Mouse (Mus musculus): ENCODE measurements around the gene Il12b. TPM values are rescaled to one million over a fixed set of nuclear protein-coding genes. Genes with fewer than 3 reads are reported as not detected.

Gene Il12b
- polyA plus RNA-seq (2015; fragmentation: Nextera tagmentation; extraction: Ambion mirVana) = not detected in 2 replicates

DNA sequence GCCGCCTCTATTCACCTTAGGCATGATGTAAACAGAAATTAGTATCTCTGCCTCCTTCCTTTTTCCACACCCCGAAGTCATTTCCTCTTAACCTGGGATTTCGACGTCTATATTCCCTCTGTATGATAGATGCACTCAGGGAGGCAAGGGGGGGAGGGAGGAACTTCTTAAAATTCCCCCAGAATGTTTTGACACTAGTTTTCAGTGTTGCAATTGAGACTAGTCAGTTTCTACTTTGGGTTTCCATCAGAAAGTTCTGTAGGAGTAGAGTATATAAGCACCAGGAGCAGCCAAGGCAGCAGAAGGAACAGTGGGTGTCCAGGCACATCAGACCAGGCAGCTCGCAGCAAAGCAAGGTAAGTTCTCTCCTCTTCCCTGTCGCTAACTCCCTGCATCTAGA is at the start of gene Il12b:
Gene Il12b (plus strand): TSS at position 301 of the 400 bp plus-strand sequence.
- no peak for ATAC-seq (replicated peaks; ENCODE audit: insufficient number of reproducible peaks, insufficient read depth, low FRiP score, low read depth)
- no peaks in the 10 kb centered on the region for H3K27me3 ChIP-seq
- H3K36me3 ChIP-seq = no peaks in the 10 kb centered on the region
- no peaks in the 10 kb centered on the region for H3K9me3 ChIP-seq (replicated peaks)
- peak within 1 kb of the TSS; percentile 44 for H3K4me3 ChIP-seq
- peak within 1 kb of the TSS; percentile 46; the same call in 1 of the 2 replicates for H3K9ac ChIP-seq
- peaks cover 19% of the 10 kb centered on the region for H3K4me1 ChIP-seq (replicated peaks)
- peak within 1 kb of the TSS; percentile 75 for H3K4me2 ChIP-seq
- 72% methylated on average over 6 of the region's 6 CpGs for WGBS
- no peak within 1 kb of the TSS for H3K27ac ChIP-seq

GRCm38 (mm10) chr11:44354860-44355470 is 44.9 kb upstream of the Il12b start:
- Histone ChIP-seq H3K4me3 (no peak overlapping the region), H3K9me3 (replicated peaks) (no peaks in the 10 kb centered on the region), H3K4me1 (replicated peaks) (no peaks in the 10 kb centered on the region), H3K36me3 (no peaks in the 10 kb centered on the region), H3K27ac (no peak overlapping the region), H3K27me3 (no peaks in the 10 kb centered on the region), H3K9ac (no peak overlapping the region), H3K4me2 (no peak overlapping the region)
- no peak for ATAC-seq (replicated peaks; ENCODE audit: insufficient number of reproducible peaks, insufficient read depth, low FRiP score, low read depth)
- WGBS = 79% methylated on average over 8 of the region's 8 CpGs

- 86% methylated on average over 4 of the region's 4 CpGs for WGBS
- H3K9me3 ChIP-seq (replicated peaks) = no peaks in the 10 kb centered on the region
- no peak overlapping the region for H3K9ac ChIP-seq
- H3K27me3 ChIP-seq = no peaks in the 10 kb centered on the region
- ATAC-seq (replicated peaks; ENCODE audit: insufficient number of reproducible peaks, insufficient read depth, low FRiP score, low read depth) = no peak
- no peak overlapping the region for H3K4me3 ChIP-seq
- H3K4me1 ChIP-seq (replicated peaks) = no peaks in the 10 kb centered on the region
- no peak overlapping the region for H3K4me2 ChIP-seq
- no peak overlapping the region for H3K27ac ChIP-seq
- H3K36me3 ChIP-seq = no peaks in the 10 kb centered on the region
Observed at GRCm38 (mm10) chr11:44356171-44356570, 43.7 kb upstream of the Il12b start.

GRCm38 (mm10) chr11:44364536-44364935 is 35.3 kb upstream of the Il12b start:
- Histone ChIP-seq H3K9ac (no peak overlapping the region), H3K4me2 (no peak overlapping the region), H3K4me1 (replicated peaks) (no peaks in the 10 kb centered on the region), H3K9me3 (replicated peaks) (no peaks in the 10 kb centered on the region), H3K4me3 (no peak overlapping the region), H3K36me3 (no peaks in the 10 kb centered on the region), H3K27ac (no peak overlapping the region), H3K27me3 (no peaks in the 10 kb centered on the region)
- no peak for ATAC-seq (replicated peaks; ENCODE audit: insufficient number of reproducible peaks, insufficient read depth, low FRiP score, low read depth)

DNA sequence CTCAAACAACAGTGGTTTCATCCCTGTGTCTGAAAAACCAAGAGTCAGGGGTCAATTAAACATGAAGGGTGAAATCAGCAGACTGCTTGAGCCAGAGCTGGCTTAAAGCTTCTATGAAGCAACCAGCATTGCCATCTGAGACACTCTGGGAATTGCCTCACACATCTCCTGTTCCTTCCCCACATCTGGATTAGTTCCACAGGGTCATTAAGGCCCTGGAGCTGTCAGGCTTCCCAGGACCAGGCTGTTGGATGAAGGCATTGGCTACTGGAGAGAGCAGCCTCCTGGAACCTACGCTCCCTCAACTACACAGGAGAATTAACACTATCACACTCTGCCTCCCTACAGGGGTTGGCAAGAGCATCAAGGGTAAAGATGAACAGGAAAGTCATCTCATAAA is 32.2 kb upstream of the Il12b start:
- Histone ChIP-seq H3K27ac (no peak overlapping the region), H3K4me2 (no peak overlapping the region), H3K36me3 (no peaks in the 10 kb centered on the region), H3K27me3 (no peaks in the 10 kb centered on the region), H3K9ac (no peak overlapping the region), H3K4me1 (replicated peaks) (no peaks in the 10 kb centered on the region), H3K9me3 (replicated peaks) (no peaks in the 10 kb centered on the region), H3K4me3 (no peak overlapping the region)
- WGBS = 60% methylated on average over 1 of the region's 1 CpGs
- ATAC-seq (replicated peaks; ENCODE audit: insufficient number of reproducible peaks, insufficient read depth, low FRiP score, low read depth) = no peak

- no peaks in the 10 kb centered on the region for H3K4me1 ChIP-seq (replicated peaks)
- no peak overlapping the region for H3K4me2 ChIP-seq
- H3K9me3 ChIP-seq (replicated peaks) = no peaks in the 10 kb centered on the region
- no peak overlapping the region for H3K27ac ChIP-seq
- no peak for ATAC-seq (replicated peaks; ENCODE audit: insufficient number of reproducible peaks, insufficient read depth, low FRiP score, low read depth)
- H3K4me3 ChIP-seq = no peak overlapping the region
- no peak overlapping the region for H3K9ac ChIP-seq
- WGBS = 56% methylated on average over 6 of the region's 6 CpGs
- H3K36me3 ChIP-seq = no peaks in the 10 kb centered on the region
- H3K27me3 ChIP-seq = no peaks in the 10 kb centered on the region
Observed at GRCm38 (mm10) chr11:44372856-44373255, 27.0 kb upstream of the Il12b start.

DNA sequence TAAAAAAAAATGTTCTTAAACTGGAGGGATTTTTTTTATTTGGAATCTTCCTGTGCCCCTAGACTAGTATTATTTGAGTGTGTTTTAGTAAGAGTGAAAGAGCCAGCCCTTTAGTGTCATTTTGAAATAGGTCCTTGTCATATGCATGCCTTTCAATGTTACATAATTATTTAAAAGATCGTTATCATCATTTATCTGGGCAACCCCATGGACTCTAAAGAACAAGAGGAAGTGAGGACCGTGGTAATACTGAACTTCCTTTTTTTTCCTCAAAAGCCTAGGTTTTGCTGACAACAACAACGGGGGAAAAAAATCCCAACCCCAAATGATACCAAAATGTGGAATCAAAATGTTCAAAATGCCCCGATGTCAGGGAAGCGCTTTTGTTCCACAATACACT is 22.0 kb upstream of the Il12b start:
- 71% methylated on average over 5 of the region's 5 CpGs for WGBS
- H3K9me3 ChIP-seq (replicated peaks) = no peaks in the 10 kb centered on the region
- no peak overlapping the region for H3K27ac ChIP-seq
- H3K9ac ChIP-seq = no peak overlapping the region
- no peaks in the 10 kb centered on the region for H3K4me1 ChIP-seq (replicated peaks)
- H3K4me2 ChIP-seq = no peak overlapping the region
- ATAC-seq (replicated peaks; ENCODE audit: insufficient number of reproducible peaks, insufficient read depth, low FRiP score, low read depth) = no peak
- H3K4me3 ChIP-seq = no peak overlapping the region
- no peaks in the 10 kb centered on the region for H3K36me3 ChIP-seq
- no peaks in the 10 kb centered on the region for H3K27me3 ChIP-seq

GRCm38 (mm10) chr11:44380432-44381051 is 19.3 kb upstream of the Il12b start:
- WGBS = 85% methylated on average over 3 of the region's 3 CpGs
- Histone ChIP-seq H3K27ac (no peak overlapping the region), H3K9me3 (replicated peaks) (no peaks in the 10 kb centered on the region), H3K36me3 (no peaks in the 10 kb centered on the region), H3K4me3 (no peak overlapping the region), H3K4me2 (no peak overlapping the region), H3K4me1 (replicated peaks) (no peaks in the 10 kb centered on the region), H3K27me3 (no peaks in the 10 kb centered on the region), H3K9ac (no peak overlapping the region)
- no peak for ATAC-seq (replicated peaks; ENCODE audit: insufficient number of reproducible peaks, insufficient read depth, low FRiP score, low read depth)

DNA sequence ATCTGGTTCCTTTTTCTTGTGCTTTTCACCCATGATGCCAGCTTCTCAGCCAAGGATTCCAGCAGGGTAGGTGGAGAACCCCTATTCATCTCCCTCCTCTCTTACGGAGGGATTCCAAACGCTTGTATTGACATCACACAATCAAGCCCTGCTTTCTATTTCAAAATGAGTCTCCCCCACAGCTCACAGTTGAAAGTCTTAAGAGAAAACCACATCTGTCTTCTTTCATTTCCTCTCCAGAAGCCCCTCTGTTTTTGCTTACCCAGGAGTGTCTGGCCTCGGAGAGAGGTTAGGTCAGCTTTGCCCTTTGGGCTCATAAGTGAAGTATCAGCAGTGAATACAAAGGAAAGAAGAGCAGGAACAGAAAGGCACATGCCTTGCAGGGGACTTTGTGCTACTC is 17.7 kb upstream of the Il12b start:
- no peaks in the 10 kb centered on the region for H3K36me3 ChIP-seq
- no peaks in the 10 kb centered on the region for H3K27me3 ChIP-seq
- H3K4me3 ChIP-seq = no peak overlapping the region
- H3K9ac ChIP-seq = no peak overlapping the region
- no peak overlapping the region for H3K4me2 ChIP-seq
- WGBS = 69% methylated on average over 3 of the region's 3 CpGs
- H3K9me3 ChIP-seq (replicated peaks) = no peaks in the 10 kb centered on the region
- H3K27ac ChIP-seq = no peak overlapping the region
- no peaks in the 10 kb centered on the region for H3K4me1 ChIP-seq (replicated peaks)
- no peak for ATAC-seq (replicated peaks; ENCODE audit: insufficient number of reproducible peaks, insufficient read depth, low FRiP score, low read depth)

GRCm38 (mm10) chr11:44387031-44387430 is 12.8 kb upstream of the Il12b start:
- H3K9me3 ChIP-seq (replicated peaks) = no peaks in the 10 kb centered on the region
- ATAC-seq (replicated peaks; ENCODE audit: insufficient number of reproducible peaks, insufficient read depth, low FRiP score, low read depth) = no peak
- WGBS = 74% methylated on average over 2 of the region's 2 CpGs
- no peak overlapping the region for H3K27ac ChIP-seq
- H3K4me2 ChIP-seq = no peak overlapping the region
- no peak overlapping the region for H3K4me3 ChIP-seq
- H3K27me3 ChIP-seq = no peaks in the 10 kb centered on the region
- no peak overlapping the region for H3K9ac ChIP-seq
- H3K36me3 ChIP-seq = no peaks in the 10 kb centered on the region
- H3K4me1 ChIP-seq (replicated peaks) = no peaks in the 10 kb centered on the region

GRCm38 (mm10) chr11:44389993-44390701 is 9.7 kb upstream of the Il12b start:
- Histone ChIP-seq H3K4me3 (no peak overlapping the region), H3K4me2 (no peak overlapping the region), H3K9me3 (replicated peaks) (no peaks in the 10 kb centered on the region), H3K4me1 (replicated peaks) (no peaks in the 10 kb centered on the region), H3K9ac (no peak overlapping the region), H3K27me3 (no peaks in the 10 kb centered on the region), H3K36me3 (no peaks in the 10 kb centered on the region), H3K27ac (no peak overlapping the region)
- ATAC-seq (replicated peaks; ENCODE audit: insufficient number of reproducible peaks, insufficient read depth, low FRiP score, low read depth) = no peak
- WGBS = 33% methylated on average over 6 of the region's 6 CpGs

Data from heart, embryonic 15.5 days (tissue).